Mouse (Mus musculus) myocyte (in vitro differentiated cells): Measurements from ENCODE around the gene Gpr18.

Source experiments
- E2F4 ChIP-seq: IDR thresholded peaks from one replicate; pipeline ENCODE4 v1.6.1; 2011; ENCODE audit warnings: mild to moderate bottlenecking, control low read depth, moderate library complexity; ENCODE audit not compliant: insufficient read depth
- POLR2A ChIP-seq: IDR thresholded peaks from one replicate; pipeline ENCODE4 v1.6.1; 2011; ENCODE audit warnings: low read depth, mild to moderate bottlenecking, control low read depth, moderate library complexity; ENCODE audit not compliant: insufficient read length
- POLR2AphosphoS2 ChIP-seq: IDR thresholded peaks from one replicate; pipeline ENCODE4 v1.6.1; 2011; ENCODE audit warnings: low read depth, control low read depth; ENCODE audit not compliant: insufficient read length
- TCF12 ChIP-seq: IDR thresholded peaks from one replicate; pipeline ENCODE4 v1.6.1; 2011; ENCODE audit warnings: mild to moderate bottlenecking, control low read depth; ENCODE audit not compliant: poor library complexity, insufficient read depth, severe bottlenecking
- USF1 ChIP-seq: IDR thresholded peaks from one replicate; pipeline ENCODE4 v1.6.1; 2011; ENCODE audit warnings: low read depth, mild to moderate bottlenecking, control low read depth, moderate library complexity

DNA sequence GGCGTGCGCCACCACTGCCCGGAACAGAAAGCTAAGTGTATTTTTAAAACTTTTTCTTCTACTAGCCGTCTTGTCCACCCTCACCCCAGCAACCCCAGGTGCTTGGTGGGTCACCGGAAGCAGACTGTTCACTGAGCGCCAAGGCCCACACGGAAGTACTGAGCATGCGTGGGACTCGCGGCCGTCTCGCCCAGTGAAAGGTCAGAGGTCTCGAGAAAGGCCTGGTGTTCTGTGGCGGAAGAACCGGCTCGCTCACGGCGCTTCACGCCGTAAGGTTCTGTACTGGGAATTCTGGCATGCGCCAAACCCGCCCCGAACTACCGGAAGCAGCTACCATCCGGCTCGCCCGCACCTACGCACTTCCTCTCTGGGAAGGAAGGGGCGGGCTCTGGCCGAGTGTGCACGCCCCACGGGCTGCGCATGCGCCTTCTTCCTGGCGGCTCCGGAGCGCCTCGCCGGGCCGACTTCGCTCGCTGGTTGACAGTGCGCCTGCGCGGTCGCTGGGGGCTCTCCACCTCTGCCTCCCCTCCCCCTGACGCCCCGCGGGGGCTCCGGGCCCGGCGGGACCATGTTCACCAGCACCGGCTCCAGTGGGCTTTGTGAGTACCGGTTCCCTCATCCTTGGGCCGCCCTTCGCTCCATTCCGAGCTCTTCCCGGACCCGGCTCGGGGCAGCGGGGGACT is 37.3 kb downstream of the Gpr18 start, which contains the start of gene Ubac2:
- TF ChIP-seq E2F4 (no peak), POLR2AphosphoS2 (peak; percentile 44), POLR2A (peak; percentile 54), USF1 (no peak), TCF12 (no peak)
